Mouse (Mus musculus) 3134 (cell line): ENCODE measurements around the gene Trmt61a.

ENCODE experiments used
- DNase-seq: peaks from one replicate; pipeline ENCODE4 v3.0.0-alpha.2; 2011; ENCODE audit warnings: low spot score; ENCODE audit not compliant: insufficient read length; ENCODE audit errors: extremely low read depth

Gene Trmt61a

GRCm38 (mm10) chr12:111725338-111726121, 47.6 kb downstream of the Trmt61a start:
- no peak for DNase-seq

- DNase-seq: no peak
These were observed 48.2 kb downstream of the Trmt61a start for GRCm38 (mm10) chr12:111726122-111726463.

- no peak for DNase-seq
These were observed 50.1 kb downstream of the Trmt61a start for GRCm38 (mm10) chr12:111727956-111728355.

GRCm38 (mm10) chr12:111731822-111732807, 54.2 kb downstream of the Trmt61a start:
- peak; percentile 80 for DNase-seq

GRCm38 (mm10) chr12:111732921-111733320, 55.0 kb downstream of the Trmt61a start:
- DNase-seq: no peak
